Mouse (Mus musculus) right cerebral cortex, postnatal 10 days (tissue): ENCODE data around the gene Hes1.
"Not testable (repeated sequence)": the region's sequence is repeated elsewhere in the genome, so short reads cannot be mapped to it uniquely, and the experiment has no call there.

Experiments used
- DNase-seq, 2 experiments: peaks; one replicate each; pipeline ENCODE4 v3.0.0; 2021; ENCODE audit warnings: low spot score in 2 of 2

Gene Hes1

DNA sequence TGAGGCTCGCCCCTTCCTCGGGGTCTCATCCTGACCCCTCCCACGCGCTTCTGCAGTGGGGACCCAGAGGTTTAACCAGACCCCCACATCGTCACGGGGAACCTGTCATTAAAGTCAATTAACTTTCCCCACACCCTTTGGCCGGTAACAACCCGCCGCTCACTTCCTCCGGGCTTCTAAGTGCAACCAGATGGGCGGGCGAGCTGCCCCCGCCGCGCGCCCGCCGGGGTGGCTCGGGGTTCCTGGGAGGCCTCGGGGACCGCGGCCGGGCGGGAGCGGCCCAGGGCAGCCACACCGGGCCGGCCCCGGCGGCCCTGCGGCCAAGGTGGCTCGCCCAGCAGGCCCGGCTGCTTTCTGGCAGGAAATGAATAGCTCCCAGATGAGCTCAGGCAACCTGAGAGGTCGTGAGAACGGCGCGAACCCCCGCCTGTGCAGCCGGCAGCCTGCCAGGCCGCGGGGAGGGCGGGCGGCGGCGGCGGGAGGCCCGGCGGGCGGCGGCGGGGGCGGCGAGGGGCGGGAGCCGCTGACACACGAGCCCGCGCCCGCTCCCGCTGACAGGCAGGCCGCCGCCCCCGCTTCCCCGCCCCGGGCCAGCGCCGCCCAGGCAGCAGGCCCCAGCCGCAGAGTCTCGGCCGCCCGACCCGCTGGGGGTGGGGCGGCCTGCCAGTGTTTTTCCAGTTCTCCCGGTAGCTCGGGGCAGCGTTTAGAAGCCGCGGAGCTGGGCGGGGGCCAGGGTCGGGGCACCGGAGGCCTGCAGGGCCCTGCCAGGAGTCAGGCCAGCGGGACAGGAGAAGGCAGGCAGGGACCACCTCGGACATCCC, 6.0 kb downstream of the Hes1 start:
- peak; percentile 81 to 84 for DNase-seq

DNA sequence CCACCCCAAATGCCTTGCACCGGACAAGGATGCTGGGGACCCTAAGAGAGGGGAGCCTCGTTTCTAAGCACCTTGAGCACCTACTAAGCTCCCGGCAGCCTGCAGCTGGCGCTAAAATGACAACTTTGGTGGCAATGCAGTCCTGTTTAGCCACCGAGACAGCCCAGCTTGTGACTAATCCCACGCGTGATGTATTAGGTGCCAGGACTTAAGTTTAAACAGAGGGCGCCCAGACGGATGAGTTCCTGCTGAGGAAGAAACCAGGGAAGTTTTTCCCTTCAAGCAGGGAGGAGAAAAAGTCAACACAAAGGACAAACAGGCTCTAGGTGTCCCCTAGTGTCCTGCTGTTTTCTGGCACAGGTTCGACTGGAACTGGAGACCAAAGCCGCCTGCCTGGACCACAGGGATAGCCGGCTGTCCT, 6.6 kb downstream of the Hes1 start:
- DNase-seq, result no peak

DNA sequence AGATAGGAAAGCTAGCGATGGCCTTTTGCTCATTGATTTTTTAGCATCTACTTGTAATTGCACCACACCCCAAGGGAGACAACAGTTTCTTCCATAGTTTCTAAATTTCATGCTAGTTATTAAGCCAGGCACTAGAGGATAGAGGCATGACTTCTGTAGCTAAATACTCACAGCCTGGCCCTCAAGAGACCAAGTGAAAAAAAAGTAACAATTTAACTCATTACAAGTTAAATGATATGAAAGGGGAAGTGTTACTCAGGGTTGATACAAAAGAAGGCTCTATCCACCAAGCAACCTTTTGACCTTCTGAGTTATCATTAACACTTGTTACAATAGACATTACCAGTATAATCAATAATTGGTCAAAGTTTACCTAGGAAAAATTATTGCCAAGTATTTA, 9.1 kb downstream of the Hes1 start:
- DNase-seq, result no peak

- DNase-seq, result no peak
Measured at GRCm38 (mm10) chr16:30081498-30081897, 17.3 kb downstream of the Hes1 start.

GRCm38 (mm10) chr16:30081980-30082379, 17.8 kb downstream of the Hes1 start:
- no peak for DNase-seq

GRCm38 (mm10) chr16:30082965-30083364, 18.8 kb downstream of the Hes1 start:
- no peak for DNase-seq

DNA sequence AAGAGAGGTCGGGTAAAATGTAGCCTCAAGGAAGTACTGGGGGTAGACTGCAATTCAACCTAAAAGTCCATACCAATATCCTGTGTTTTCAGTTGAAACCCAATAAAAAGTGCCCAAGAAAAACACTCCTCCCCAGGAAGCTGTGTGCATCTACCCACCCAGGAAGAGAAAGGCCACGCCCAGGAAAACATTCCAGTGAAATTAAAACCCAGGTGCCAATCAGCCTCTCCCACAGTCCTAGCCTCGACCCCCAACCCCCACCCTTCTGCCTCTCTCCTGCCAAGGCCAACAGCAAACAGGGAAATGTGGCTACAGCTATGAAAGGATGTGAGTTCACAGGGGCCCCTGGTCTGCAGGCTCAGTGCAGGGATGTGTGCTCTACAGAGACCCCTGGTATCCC, 19.4 kb downstream of the Hes1 start:
- DNase-seq, result no peak

DNA sequence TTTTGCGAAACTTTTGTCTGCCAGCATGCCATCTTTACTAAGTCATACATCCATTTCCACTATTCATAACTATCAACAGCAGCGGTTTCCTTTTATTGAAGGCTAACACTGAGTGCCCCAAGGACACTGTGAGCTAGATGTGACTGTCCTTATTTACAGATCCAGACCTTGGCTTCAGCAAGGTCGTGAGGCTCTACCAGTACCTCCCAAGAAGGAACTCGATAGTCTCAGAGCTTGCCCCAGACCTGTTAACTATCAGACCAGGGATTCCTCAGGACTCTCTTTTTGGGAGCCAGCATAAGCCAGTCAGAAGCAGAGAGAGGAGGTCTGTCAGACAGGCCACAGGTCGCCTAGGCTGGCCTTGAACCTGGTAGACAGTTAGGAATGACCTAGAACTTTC, 24.5 kb downstream of the Hes1 start:
- DNase-seq, result no peak

DNA sequence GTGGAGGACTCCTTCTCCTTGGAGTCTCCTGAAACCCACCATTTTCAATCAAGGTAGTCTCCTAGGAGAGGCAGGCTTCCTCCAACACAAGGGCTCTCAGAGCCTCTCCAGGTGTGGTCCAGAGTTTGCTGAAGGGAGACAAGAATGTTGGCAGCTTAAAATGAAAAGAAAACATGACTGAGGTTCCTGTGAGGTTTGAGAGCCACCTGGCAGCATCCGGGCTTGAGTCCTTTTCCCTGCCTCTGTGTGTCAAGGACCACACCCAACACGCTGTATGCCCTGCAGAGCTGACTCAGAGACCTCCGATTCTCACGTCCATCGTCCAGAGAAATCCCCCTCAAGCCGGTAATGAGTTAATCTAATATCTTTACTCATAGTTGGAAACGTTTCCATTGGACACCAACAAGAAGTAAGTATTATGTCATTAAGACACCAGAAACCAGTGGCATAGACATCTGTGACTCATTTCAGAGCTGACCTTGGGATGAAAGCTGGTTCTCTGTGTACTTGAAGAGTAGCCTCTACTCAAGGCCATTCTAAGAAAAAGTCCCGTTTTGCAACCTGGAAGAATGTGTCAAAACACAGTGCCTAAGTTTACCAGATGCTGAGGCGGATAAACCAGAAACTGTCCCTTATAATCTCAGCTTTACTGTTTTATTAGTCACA, 26.1 kb downstream of the Hes1 start:
- no peak for DNase-seq

DNA sequence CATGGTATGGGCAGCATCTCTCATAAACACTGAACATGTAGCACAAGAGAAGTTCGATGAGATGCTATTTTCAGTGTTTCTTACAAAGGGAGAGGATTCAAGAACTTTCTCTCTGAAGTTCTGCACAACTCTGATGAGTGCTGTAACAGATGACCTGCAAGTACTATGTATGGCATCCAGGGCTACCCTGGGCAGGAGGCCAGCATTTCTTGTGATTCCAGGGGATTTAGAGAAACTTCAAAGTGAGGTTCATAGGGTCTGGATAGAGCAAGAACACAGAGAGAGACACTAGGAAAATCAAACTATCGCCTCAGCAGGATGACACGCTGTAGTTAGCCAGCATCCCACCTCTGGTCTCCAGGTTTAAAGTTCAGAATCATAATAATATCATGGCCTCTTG, 31.9 kb downstream of the Hes1 start:
- no peak for DNase-seq

DNA sequence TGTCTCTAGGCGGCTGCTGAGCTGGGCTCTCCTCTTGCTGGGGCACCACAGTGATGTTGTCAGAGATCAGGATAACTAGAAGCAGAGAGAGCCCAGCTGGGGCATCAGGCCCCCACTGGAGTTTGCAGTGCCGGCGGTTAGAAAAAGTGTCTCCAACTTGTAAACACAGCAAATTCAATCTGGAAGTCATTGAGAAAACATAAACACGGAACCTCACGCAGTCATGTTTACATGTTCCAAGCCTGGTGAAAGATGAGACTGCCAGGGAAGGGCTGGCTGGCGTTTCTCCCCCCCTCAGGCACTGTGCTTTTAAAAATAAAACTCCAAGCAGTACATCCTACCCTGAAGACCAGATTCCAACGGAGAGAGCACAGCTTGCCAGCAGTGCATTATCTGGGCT, 32.3 kb downstream of the Hes1 start:
- no peak for DNase-seq

- DNase-seq, result no peak
Measured at GRCm38 (mm10) chr16:30099124-30099523, 34.9 kb downstream of the Hes1 start.

GRCm38 (mm10) chr16:30102149-30102915, 38.1 kb downstream of the Hes1 start:
- DNase-seq, result no peak

- DNase-seq, result no peak
Measured at GRCm38 (mm10) chr16:30102982-30103381, 38.8 kb downstream of the Hes1 start.

DNA sequence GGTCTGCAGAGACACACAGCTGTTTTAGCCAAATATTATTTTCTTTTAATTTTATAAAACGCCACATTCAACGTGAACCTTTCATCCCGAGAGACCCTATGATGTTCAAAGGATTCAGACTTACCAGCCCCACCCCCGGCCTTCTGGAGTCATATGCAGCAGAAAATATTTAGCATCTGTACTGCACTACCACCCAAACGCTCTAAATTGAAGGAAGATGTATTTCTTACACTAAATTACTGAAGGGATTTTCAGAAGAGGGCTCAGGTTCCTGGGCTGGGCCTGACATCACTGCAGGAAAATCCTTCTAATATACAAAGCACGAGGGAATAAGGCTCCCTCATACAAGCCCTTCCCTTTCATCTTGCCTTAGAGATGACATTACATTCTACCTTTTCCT, 39.3 kb downstream of the Hes1 start:
- no peak for DNase-seq

- DNase-seq, result no peak
Measured at GRCm38 (mm10) chr16:30104363-30104762, 40.2 kb downstream of the Hes1 start.

GRCm38 (mm10) chr16:30105476-30105875, 41.3 kb downstream of the Hes1 start:
- no peak for DNase-seq

DNA sequence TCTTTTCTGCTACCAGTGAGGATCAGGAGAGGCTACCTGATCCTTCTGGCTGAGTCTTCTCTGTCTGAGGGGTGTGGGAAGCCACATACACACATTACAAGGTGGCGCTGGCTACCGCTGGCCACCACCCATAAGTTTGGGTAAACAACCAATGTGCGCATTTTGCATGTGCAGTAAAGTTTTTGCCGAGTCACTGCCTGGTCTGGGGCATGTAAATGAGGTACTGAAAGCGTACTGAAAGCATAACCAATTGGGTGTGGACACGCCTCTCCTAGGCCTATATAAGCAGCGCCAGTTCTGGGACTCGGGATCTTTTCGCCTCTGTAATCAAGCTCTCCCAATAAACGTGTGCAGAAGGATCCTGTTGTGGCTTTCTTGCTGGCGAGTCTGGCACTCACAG, 44.0 kb downstream of the Hes1 start:
- not testable (repeated sequence) for DNase-seq

- DNase-seq, result no peak
Measured at GRCm38 (mm10) chr16:30110466-30110865, 46.3 kb downstream of the Hes1 start.

GRCm38 (mm10) chr16:30111069-30111468, 46.9 kb downstream of the Hes1 start:
- DNase-seq, result no peak

DNA sequence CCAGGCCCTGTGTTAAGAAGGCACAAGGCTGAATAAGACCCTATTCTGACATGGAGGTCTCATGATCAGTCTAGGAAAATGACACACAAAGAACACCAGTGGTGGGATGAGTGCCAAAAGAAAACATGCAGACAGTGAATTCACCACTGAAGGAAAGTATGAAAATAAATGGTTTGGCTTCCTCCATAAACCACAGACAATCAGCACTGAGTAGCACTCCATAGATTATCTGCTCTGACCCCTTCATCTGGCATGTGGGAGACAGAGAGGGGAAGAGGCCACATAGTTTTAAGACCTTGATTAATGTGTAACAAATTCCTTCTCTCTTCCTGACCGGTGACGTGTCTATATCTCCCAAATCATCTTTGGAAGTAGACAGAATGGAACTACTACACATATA, 47.4 kb downstream of the Hes1 start:
- no peak for DNase-seq

DNA sequence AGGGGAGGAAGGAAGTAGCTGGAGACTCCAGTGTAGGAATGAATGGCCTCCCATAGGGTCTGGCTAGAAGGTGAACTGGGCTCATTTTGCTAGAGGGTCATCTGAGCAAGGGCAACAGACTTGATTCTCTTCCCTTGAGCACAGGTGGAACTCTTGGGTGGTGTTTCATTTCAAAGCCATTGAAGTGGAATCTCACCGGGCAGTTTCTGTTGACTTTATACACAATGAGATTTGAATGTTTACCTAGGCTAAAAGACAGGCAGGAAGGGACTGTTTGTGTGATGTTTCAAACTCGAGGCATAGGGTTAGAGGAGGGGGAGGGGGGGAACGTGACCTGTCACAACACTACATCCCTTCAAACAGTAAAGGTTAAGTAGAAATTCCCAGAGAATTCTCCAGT, 49.0 kb downstream of the Hes1 start:
- no peak for DNase-seq

DNA sequence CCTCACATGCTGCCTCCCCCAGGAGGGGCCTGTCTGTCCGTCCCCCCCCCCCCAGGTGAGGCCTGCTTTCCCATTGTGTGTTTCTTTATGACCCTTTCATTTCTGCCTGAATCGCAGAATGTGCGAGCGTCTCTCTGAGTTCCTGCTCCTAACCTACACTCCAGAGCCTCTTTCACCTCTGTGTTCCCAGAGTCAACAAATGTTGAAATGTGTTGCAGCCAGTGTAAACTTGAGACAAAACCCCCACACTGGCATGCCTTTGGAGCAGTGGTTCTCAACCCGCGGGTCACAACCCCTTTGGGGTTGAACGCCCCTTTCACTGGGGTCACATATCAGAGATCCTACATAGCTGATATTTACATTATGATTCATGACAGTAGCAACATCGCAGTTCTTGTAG, 49.6 kb downstream of the Hes1 start:
- no peak for DNase-seq
